Mouse (Mus musculus) frontal cortex, postnatal 10 days (tissue): ENCODE data around the gene Trnt1.

Experiments used
- DNase-seq, 2 experiments: peaks; one replicate each; pipeline ENCODE4 v3.0.0; 2022; ENCODE audit warnings: low spot score in 2 of 2, mixed read lengths in 1 of 2

Trnt1 gene

DNA sequence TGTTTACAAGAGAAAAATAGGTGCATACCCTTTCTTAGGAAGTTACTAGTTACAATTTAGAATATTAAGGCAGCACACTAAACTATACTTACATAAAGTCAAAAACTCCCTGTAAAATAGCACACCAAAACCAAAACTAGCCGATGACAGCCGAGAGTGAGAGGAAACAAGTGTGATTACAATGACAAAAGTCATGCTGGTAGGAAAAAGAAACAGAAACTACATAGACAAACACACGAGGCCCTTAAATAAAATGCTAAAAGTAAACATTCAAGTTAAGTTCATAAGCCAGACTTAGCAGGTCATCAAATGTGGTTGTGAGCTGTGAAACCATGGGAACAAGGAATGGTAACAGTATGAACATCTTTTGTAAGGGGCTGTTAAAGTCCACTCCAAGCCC, 18.2 kb downstream of the Trnt1 start:
- DNase-seq = no peak

- DNase-seq = no peak
These were observed 22.5 kb downstream of the Trnt1 start for GRCm38 (mm10) chr6:106791429-106791828.

DNA sequence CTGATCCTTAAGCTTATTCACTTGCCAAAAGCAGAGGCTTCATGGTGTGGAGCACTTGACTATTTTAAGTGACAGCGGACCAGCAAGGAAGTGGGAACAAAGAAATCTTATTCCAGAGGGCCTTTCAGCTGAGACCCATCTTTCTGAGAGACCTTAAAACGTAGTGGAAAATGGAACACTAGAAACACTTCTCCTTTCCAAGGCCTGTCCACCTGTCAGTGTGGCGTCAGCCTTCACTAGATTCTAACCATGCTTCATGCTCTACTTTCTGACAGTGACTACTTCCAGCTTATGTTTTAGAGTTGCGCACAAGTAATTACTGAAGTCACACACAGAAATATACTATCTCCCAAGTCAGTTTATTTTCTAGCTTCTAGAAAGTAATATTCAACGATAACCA, 23.6 kb downstream of the Trnt1 start:
- no peak for DNase-seq

DNA sequence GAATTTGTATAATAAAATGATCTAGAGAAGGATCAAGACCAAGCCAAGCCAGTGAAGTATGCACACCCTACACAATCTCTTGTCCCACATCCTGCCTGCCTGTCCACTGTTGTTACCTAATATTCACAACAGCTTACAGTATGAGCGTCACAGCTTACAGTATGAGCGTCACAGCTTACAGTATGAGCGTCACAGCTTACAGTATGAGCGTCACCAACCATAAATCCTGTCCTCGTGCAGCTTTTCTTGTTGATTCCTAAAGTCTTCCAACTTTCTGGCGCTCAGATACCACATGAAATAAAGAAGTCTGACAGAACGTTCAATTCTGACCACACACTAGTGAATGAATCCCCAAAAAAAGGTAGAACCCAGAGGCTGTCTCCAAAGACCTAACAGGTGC, 24.2 kb downstream of the Trnt1 start:
- DNase-seq = no peak

DNA sequence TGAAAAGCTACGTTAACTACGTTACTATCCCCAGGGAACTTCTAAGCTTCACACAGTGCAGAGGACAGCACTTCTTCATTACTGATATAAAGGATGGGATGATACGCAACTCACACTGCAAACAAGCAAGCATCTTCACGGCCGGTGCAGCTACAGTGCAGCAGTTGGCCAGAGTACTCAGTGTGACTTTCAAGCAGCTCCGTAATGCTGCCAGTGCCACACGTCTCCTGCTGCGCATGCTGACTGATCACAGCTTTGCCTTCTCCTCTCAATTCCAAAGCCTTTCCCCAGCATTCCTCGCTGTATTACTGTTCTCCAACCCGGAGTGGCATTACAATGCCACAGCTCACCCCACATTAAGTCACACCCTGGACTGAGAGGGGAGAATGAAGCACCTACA, 24.7 kb downstream of the Trnt1 start:
- DNase-seq = no peak

DNA sequence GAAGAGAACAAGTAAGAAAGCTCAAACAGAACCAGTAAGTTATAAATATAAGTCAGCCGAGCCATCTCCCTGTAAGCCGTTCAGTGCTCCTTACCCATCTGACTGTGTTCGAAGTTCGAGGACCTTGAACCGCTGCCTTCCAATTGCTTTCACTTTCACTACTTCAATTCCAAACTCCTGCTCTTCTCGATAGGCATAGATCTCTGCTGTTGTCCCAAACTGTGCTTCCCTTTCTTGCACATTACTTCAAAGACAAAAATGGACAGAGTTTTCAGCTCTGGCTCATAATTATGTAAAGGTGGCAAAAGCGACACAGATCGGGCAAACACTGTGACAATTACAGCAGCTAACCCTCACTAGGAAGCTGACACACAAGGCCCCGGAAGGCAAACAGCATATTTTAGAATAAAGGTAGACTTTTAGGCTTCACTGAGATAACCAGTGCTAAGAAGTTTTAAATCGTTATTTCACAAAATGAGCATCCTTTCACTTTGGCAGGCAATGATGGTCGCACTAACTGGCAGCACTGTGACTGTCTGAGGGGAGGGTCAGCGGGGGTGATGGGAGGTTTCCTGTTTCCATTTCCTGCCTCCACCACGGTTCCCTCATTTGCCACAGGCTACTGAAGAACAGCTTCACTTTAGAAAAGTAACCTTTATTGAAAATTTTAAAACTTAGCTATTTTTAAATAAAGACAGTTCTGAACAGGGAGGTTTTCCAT, 25.3 kb downstream of the Trnt1 start:
- DNase-seq = no peak

- DNase-seq = peak; percentile 82 to 88
These were observed 30.7 kb downstream of the Trnt1 start, which contains the start of gene Crbn for GRCm38 (mm10) chr6:106799333-106800226. TSS of gene Crbn (minus strand) at chr6:106800077.

DNA sequence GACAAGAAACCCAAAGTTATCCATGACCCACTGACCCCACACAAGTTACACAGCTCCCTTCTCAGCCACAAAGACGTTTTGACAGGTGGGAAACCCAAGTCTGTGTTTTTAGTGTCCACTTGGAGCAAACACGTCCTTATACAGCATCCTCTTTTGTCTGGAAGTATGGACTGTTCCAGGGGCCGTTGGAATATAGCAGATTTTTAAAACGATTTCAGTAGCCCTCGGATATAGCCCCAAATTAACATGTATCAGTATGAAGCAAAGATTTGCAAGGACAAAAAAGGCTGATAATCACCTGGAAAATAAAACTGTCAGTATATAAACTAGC, 31.3 kb downstream of the Trnt1 start:
- DNase-seq = no peak

- DNase-seq = no peak
These were observed 36.0 kb downstream of the Trnt1 start for GRCm38 (mm10) chr6:106804904-106805303.

GRCm38 (mm10) chr6:106809161-106809560, 40.2 kb downstream of the Trnt1 start:
- no peak for DNase-seq

DNA sequence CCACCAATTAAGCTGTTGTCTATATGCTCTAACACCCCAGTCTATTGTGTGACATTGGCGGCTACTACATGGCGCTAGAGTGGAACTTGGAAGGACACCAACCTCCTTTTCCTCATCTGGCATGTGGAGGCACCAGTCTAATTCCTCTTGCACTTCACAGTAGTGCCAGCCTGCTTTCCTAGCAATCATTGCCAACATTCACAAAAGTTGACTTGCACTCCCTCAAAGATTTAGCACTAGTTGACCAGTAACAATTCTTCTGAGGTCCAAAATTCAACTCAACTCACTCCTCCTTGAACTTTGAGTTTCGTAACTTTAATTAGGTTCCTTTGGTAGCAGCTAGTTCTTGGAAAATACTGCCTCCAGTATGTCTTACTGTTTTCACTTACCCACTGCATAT, 41.8 kb downstream of the Trnt1 start:
- no peak for DNase-seq

DNA sequence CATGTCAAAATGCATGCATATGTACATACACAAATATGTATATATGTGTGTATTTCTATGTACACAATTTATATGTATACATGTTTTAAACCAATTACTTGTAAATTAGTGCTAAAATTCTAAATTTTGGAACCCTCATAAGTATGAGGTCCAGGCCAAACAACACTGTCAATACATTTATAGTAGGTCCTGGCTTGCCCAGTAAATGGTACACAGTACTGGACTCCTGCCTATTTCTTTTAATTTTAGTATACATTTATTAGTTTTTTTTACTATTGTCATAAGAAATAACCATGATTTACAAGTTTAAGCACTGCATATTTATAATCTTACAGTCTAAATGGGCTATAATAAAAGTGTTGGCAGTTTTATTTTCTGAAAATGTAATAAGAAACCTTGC, 50.3 kb downstream of the Trnt1 start:
- no peak for DNase-seq

DNA sequence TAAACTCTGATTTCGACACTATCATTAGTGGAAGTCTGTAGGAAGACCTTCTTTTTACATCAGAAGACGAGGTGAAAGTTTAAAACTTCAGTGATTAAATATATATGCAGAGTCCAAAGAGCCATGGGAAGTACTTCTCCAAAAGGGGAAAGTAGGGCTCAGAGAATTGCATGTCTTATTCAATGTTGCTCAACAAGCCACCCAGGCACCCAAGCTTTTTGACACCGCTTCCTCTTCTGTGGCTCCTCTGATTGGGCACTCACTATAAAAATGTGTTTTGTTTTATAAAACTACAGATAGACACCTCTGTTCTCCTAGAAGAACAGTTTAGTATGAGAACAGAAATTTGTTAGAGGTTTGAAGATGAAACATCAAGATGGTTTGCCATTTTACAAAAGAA, 51.0 kb downstream of the Trnt1 start:
- no peak for DNase-seq

DNA sequence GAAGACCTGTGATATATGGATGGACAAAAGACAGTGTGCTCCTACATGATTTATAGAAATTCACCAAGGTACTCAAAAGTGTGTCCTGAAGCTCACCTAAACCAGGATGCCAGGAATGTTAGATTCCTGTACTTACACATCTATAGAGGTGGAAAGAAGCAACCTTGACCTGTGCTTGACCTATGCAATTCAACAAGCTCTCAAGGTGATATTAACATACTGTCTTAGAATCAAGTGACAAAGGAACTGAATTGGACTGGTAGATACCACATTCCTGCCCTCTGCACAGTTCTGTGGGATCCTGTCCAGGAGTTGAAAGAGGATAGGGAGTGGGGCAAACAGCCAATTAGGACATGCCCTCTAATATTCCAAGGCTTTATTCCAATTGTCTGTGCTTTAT, 51.6 kb downstream of the Trnt1 start:
- no peak for DNase-seq

GRCm38 (mm10) chr6:106822329-106822728, 53.4 kb downstream of the Trnt1 start:
- no peak for DNase-seq
